Mouse (Mus musculus): ENCODE measurements around the gene Rasa2. TPM values are rescaled to one million over a fixed set of nuclear protein-coding genes. Genes with fewer than 3 reads are reported as not detected.

The Rasa2 gene
- polyA plus RNA-seq, 1 experiment = 1.5 TPM

- peaks cover 14% of the 10 kb centered on the region for H3K79me3 ChIP-seq (ENCODE audit: low read depth)
- no peaks in the 10 kb centered on the region for H3K36me3 ChIP-seq (ENCODE audit: control insufficient read depth, insufficient read depth)
- H3K4me3 ChIP-seq (ENCODE audit: insufficient read depth, poor library complexity, severe bottlenecking) = no peak overlapping the region
- H3K27me3 ChIP-seq (ENCODE audit: control insufficient read depth, insufficient read depth, insufficient read length) = no peaks in the 10 kb centered on the region
- no peak overlapping the region for H3ac ChIP-seq (ENCODE audit: control insufficient read depth, insufficient read length, low read depth)
- no peak for TF ChIP-seq CTCF (IDR thresholded peaks at IDR 0.05; ENCODE audit: control insufficient read depth, insufficient read depth, insufficient read length)
- no peak for TF ChIP-seq FOSL1 (IDR thresholded peaks at IDR 0.05; ENCODE audit: insufficient read depth, low read length, poor library complexity, severe bottlenecking)
- no peak for TF ChIP-seq USF1 (IDR thresholded peaks at IDR 0.05; ENCODE audit: low read depth)
- no peak for TF ChIP-seq CEBPB (IDR thresholded peaks at IDR 0.05; ENCODE audit: low read depth)
- TF ChIP-seq MYOD1 (IDR thresholded peaks at IDR 0.05; ENCODE audit: control insufficient read depth, insufficient read length, low read depth) = no peak
- TF ChIP-seq MYOG (IDR thresholded peaks at IDR 0.05; ENCODE audit: control insufficient read depth, extremely low read depth, insufficient read length) = no peak
- no peak for TF ChIP-seq MAX (IDR thresholded peaks at IDR 0.05)
- peaks cover 46% of the 10 kb centered on the region for H3K79me2 ChIP-seq (ENCODE audit: control insufficient read depth, insufficient read depth)
These were observed 12.8 kb downstream of the Rasa2 start for GRCm38 (mm10) chr9:96618448-96619176.

DNA sequence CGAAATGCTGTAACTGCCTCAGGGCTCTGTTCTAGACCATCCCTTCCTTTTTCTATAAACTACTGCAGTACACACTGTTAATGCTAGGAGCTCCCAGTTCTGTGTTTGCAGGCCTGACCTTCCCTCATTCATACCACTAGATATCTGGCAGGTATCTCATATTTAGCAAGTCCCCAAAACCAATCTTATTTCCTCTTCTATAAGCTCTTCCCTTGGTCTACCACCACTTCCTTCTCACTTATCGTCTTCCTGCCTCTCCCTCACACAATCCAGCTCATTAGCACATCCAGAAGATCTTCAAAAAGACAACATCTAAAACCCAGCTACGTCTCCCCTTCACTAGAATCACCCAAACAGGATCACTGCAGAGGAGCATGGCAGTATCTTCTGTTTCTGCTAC lies 19.1 kb downstream of the Rasa2 start:
- no peak for TF ChIP-seq MYOD1 (IDR thresholded peaks at IDR 0.05; ENCODE audit: control insufficient read depth, insufficient read length, low read depth)
- no peak for TF ChIP-seq CEBPB (IDR thresholded peaks at IDR 0.05; ENCODE audit: low read depth)
- no peak for TF ChIP-seq MYOG (IDR thresholded peaks at IDR 0.05; ENCODE audit: control insufficient read depth, extremely low read depth, insufficient read length)
- TF ChIP-seq MAX (IDR thresholded peaks at IDR 0.05) = no peak
- TF ChIP-seq USF1 (IDR thresholded peaks at IDR 0.05; ENCODE audit: low read depth) = no peak
- TF ChIP-seq FOSL1 (IDR thresholded peaks at IDR 0.05; ENCODE audit: insufficient read depth, low read length, poor library complexity, severe bottlenecking) = no peak
- TF ChIP-seq CTCF (IDR thresholded peaks at IDR 0.05; ENCODE audit: control insufficient read depth, insufficient read depth, insufficient read length) = no peak
- peaks cover 9% of the 10 kb centered on the region for H3K36me3 ChIP-seq (ENCODE audit: control insufficient read depth, insufficient read depth)
- no peaks in the 10 kb centered on the region for H3K27me3 ChIP-seq (ENCODE audit: control insufficient read depth, insufficient read depth, insufficient read length)
- H3ac ChIP-seq (ENCODE audit: control insufficient read depth, insufficient read length, low read depth) = no peak overlapping the region
- peaks cover 26% of the 10 kb centered on the region for H3K79me2 ChIP-seq (ENCODE audit: control insufficient read depth, insufficient read depth)
- H3K79me3 ChIP-seq (ENCODE audit: low read depth) = peaks cover 5% of the 10 kb centered on the region
- H3K4me3 ChIP-seq (ENCODE audit: insufficient read depth, poor library complexity, severe bottlenecking) = no peak overlapping the region

GRCm38 (mm10) chr9:96611693-96612293 lies 19.6 kb downstream of the Rasa2 start:
- H3K27me3 ChIP-seq (ENCODE audit: control insufficient read depth, insufficient read depth, insufficient read length) = no peaks in the 10 kb centered on the region
- H3K36me3 ChIP-seq (ENCODE audit: control insufficient read depth, insufficient read depth) = peaks cover 9% of the 10 kb centered on the region
- H3ac ChIP-seq (ENCODE audit: control insufficient read depth, insufficient read length, low read depth) = no peak overlapping the region
- H3K79me3 ChIP-seq (ENCODE audit: low read depth) = peaks cover 5% of the 10 kb centered on the region
- H3K79me2 ChIP-seq (ENCODE audit: control insufficient read depth, insufficient read depth) = peaks cover 26% of the 10 kb centered on the region
- no peak overlapping the region for H3K4me3 ChIP-seq (ENCODE audit: insufficient read depth, poor library complexity, severe bottlenecking)
- TF ChIP-seq MYOD1 (IDR thresholded peaks at IDR 0.05; ENCODE audit: control insufficient read depth, insufficient read length, low read depth) = no peak
- no peak for TF ChIP-seq MAX (IDR thresholded peaks at IDR 0.05)
- no peak for TF ChIP-seq CEBPB (IDR thresholded peaks at IDR 0.05; ENCODE audit: low read depth)
- no peak for TF ChIP-seq USF1 (IDR thresholded peaks at IDR 0.05; ENCODE audit: low read depth)
- no peak for TF ChIP-seq FOSL1 (IDR thresholded peaks at IDR 0.05; ENCODE audit: insufficient read depth, low read length, poor library complexity, severe bottlenecking)
- TF ChIP-seq CTCF (IDR thresholded peaks at IDR 0.05; ENCODE audit: control insufficient read depth, insufficient read depth, insufficient read length) = no peak
- no peak for TF ChIP-seq MYOG (IDR thresholded peaks at IDR 0.05; ENCODE audit: control insufficient read depth, extremely low read depth, insufficient read length)

- Histone ChIP-seq H3K27me3 (ENCODE audit: control insufficient read depth, insufficient read depth, insufficient read length) (no peaks in the 10 kb centered on the region), H3K79me3 (ENCODE audit: low read depth) (peaks cover 2% of the 10 kb centered on the region), H3K36me3 (ENCODE audit: control insufficient read depth, insufficient read depth) (peaks cover 9% of the 10 kb centered on the region), H3K79me2 (ENCODE audit: control insufficient read depth, insufficient read depth) (peaks cover 16% of the 10 kb centered on the region), H3K4me3 (ENCODE audit: insufficient read depth, poor library complexity, severe bottlenecking) (no peak overlapping the region), H3ac (ENCODE audit: control insufficient read depth, insufficient read length, low read depth) (no peak overlapping the region)
- TF ChIP-seq CTCF (IDR thresholded peaks at IDR 0.05; ENCODE audit: control insufficient read depth, insufficient read depth, insufficient read length) (no peak), MYOG (IDR thresholded peaks at IDR 0.05; ENCODE audit: control insufficient read depth, extremely low read depth, insufficient read length) (no peak), FOSL1 (IDR thresholded peaks at IDR 0.05; ENCODE audit: insufficient read depth, low read length, poor library complexity, severe bottlenecking) (no peak), MYOD1 (IDR thresholded peaks at IDR 0.05; ENCODE audit: control insufficient read depth, insufficient read length, low read depth) (no peak), CEBPB (IDR thresholded peaks at IDR 0.05; ENCODE audit: low read depth) (no peak)
These were observed 20.6 kb downstream of the Rasa2 start for GRCm38 (mm10) chr9:96610813-96611212.

GRCm38 (mm10) chr9:96603416-96603815 lies 28.0 kb downstream of the Rasa2 start:
- H3K4me3 ChIP-seq (ENCODE audit: insufficient read depth, poor library complexity, severe bottlenecking) = no peak overlapping the region

More at GRCm38 (mm10) chr9:96603416-96603815, 28.0 kb downstream of the Rasa2 start:
- no peaks in the 10 kb centered on the region for H3K79me2 ChIP-seq (ENCODE audit: control insufficient read depth, insufficient read depth)
- H3ac ChIP-seq (ENCODE audit: control insufficient read depth, insufficient read length, low read depth) = no peak overlapping the region
- H3K79me3 ChIP-seq (ENCODE audit: low read depth) = no peaks in the 10 kb centered on the region
- peaks cover 8% of the 10 kb centered on the region for H3K36me3 ChIP-seq (ENCODE audit: control insufficient read depth, insufficient read depth)
- TF ChIP-seq MYOD1 (IDR thresholded peaks at IDR 0.05; ENCODE audit: control insufficient read depth, insufficient read length, low read depth) (no peak), CEBPB (IDR thresholded peaks at IDR 0.05; ENCODE audit: low read depth) (no peak), FOSL1 (IDR thresholded peaks at IDR 0.05; ENCODE audit: insufficient read depth, low read length, poor library complexity, severe bottlenecking) (no peak), MAX (IDR thresholded peaks at IDR 0.05) (no peak), USF1 (IDR thresholded peaks at IDR 0.05; ENCODE audit: low read depth) (no peak), CTCF (IDR thresholded peaks at IDR 0.05; ENCODE audit: control insufficient read depth, insufficient read depth, insufficient read length) (no peak), MYOG (IDR thresholded peaks at IDR 0.05; ENCODE audit: control insufficient read depth, extremely low read depth, insufficient read length) (no peak)
- H3K27me3 ChIP-seq (ENCODE audit: control insufficient read depth, insufficient read depth, insufficient read length) = no peaks in the 10 kb centered on the region

Measured in C2C12 (cell line).